Mouse (Mus musculus) forebrain, embryonic 15.5 days (tissue): ENCODE measurements at regions not wholly inside any gene's neighbourhood (a gene's known extent, or its start where the extent isn't known, plus 50 kb on each side); places are given as distances from the start of the nearest gene placed in this dataset.
A peak's percentile ranks its signal among the peaks of the same experiment; 100 is the strongest.
"Not testable (repeated sequence)": the region's sequence is repeated elsewhere in the genome, so short reads cannot be mapped to it uniquely, and the experiment has no call there.

Experiments used
- ATAC-seq: fragments of 200-750 bp; cut with Nextera tagmentation; replicated peaks from 2 replicates; pipeline ENCODE4 v1.8.0; 2017; ENCODE audit warnings: mild to moderate bottlenecking, moderate TSS enrichment, moderate library complexity
- H3K27ac ChIP-seq: fragments of 300-500 bp; sonication (generic); replicated peaks from 2 replicates; pipeline ENCODE4 v1.5.1; 2015; ENCODE audit warnings: mild to moderate bottlenecking, inconsistent platforms
- H3K27me3 ChIP-seq: fragments of 300-500 bp; sonication (generic); 2 replicates; pipeline ENCODE4 v1.6.1; 2015; ENCODE audit warnings: inconsistent platforms
- H3K36me3 ChIP-seq: fragments of 300-500 bp; sonication (generic); 2 replicates; pipeline ENCODE4 v1.6.1; 2015; ENCODE audit warnings: mild to moderate bottlenecking, inconsistent platforms
- H3K4me1 ChIP-seq: fragments of 300-500 bp; sonication (generic); 2 replicates; pipeline ENCODE4 v1.6.1; 2015; ENCODE audit warnings: inconsistent platforms
- H3K4me2 ChIP-seq: fragments of 300-500 bp; sonication (generic); replicated peaks from 2 replicates; pipeline ENCODE4 v1.6.1; 2015; ENCODE audit warnings: mild to moderate bottlenecking, inconsistent platforms
- H3K4me3 ChIP-seq: fragments of 300-500 bp; sonication (generic); 2 replicates; pipeline ENCODE4 v1.5.1; 2015; ENCODE audit warnings: mild to moderate bottlenecking, inconsistent platforms
- H3K9ac ChIP-seq: fragments of 300-500 bp; sonication (generic); replicated peaks from 2 replicates; pipeline ENCODE4 v1.6.1; 2015; ENCODE audit warnings: mild to moderate bottlenecking, inconsistent platforms
- H3K9me3 ChIP-seq: fragments of 300-500 bp; sonication (generic); 2 replicates; pipeline ENCODE4 v1.6.1; 2016; ENCODE audit warnings: inconsistent platforms
- WGBS: fragments of 180-500 bp; shearing (Covaris S2); methylation state at CpG from one replicate; pipeline ENCODE4 v1.1.7; 2015; ENCODE audit warnings: mixed read lengths; 5-methylcytosine and 5-hydroxymethylcytosine counted together

DNA sequence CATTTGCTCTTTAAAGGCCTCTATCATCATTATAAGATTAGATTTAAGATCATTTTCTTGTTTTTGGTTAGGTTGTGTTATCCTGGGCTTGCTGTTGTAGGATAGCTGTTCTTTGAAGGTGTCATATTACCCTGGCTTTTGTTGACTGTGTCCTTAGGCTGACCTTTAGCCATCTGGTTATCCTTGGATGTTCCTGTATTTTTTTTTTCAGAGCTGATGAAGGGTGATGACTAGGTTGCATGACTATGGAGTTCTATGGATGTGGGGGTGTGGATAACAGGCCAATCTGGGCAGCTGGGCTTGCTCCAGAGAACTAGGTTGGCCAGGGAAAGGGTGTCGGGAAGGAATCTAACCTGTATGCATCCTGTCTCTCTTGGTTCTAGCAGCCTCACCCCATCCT, 74.2 kb downstream of the Dmrta1 start:
- Histone ChIP-seq H3K9me3 (no peaks in the 10 kb centered on the region), H3K27ac (no peak overlapping the region), H3K4me1 (no peaks in the 10 kb centered on the region), H3K4me2 (no peak overlapping the region), H3K4me3 (no peak overlapping the region), H3K36me3 (no peaks in the 10 kb centered on the region), H3K9ac (no peak overlapping the region), H3K27me3 (no peaks in the 10 kb centered on the region)
- no peak for ATAC-seq
- 86% methylated on average over 1 of the region's 1 CpGs for WGBS

DNA sequence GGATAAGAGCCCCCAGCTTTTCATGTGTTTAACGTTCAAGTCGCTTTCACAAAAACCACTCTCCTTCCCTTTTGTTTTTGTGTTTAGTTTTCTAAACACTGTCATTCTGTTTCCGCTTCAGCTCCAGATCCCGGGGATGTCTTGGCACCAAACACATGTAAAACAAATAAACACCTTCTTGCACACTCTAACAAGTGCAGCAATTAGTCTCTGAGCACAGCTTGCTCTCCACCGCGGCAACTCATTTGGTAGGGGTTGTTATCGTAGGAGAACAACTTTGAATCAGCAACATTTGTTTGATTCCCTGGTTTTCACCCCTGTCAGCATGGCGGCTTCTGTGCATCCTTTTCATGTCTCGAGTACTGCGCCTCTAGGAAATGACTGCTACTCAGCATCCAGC, 97.0 kb downstream of the Dmrta1 start:
- Histone ChIP-seq H3K4me2 (peak overlapping the region; percentile 8; the same call in 1 of the 2 replicates), H3K27ac (no peak overlapping the region), H3K36me3 (no peaks in the 10 kb centered on the region), H3K4me3 (no peak overlapping the region), H3K27me3 (peaks cover 3% of the 10 kb centered on the region; the same call in 1 of the 2 replicates), H3K4me1 (peaks cover 7% of the 10 kb centered on the region; the same call in 1 of the 2 replicates), H3K9ac (no peak overlapping the region), H3K9me3 (no peaks in the 10 kb centered on the region)
- peak; percentile 95 for ATAC-seq
- WGBS = 23% methylated on average over 10 of the region's 10 CpGs

DNA sequence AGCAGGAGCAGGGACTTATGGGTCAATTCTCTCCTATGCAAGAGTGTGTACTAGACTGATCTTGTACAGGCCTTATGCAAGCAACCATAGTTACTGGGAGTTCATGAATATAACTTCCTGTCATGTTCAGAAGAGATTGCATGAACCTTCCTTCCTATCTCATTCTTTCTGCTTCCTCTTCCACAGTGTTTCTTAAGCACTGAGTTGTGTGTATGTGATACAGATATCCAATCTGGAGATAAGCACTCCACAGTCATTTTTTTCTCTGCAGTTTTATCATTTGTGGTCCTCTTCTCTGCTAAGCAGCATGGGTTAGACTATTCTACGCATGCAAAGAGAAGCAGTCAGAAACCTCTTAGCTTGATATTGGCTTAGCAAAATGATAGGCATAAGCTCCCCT, 102.3 kb downstream of the Dmrta1 start:
- H3K4me3 ChIP-seq = no peak overlapping the region
- no peak for ATAC-seq
- peaks cover 1% of the 10 kb centered on the region; the same call in 1 of the 2 replicates for H3K4me1 ChIP-seq
- no peak overlapping the region for H3K27ac ChIP-seq
- H3K9me3 ChIP-seq = no peaks in the 10 kb centered on the region
- no peak overlapping the region for H3K9ac ChIP-seq
- 100% methylated on average over 1 of the region's 1 CpGs for WGBS
- H3K36me3 ChIP-seq = no peaks in the 10 kb centered on the region
- no peaks in the 10 kb centered on the region for H3K27me3 ChIP-seq
- no peak overlapping the region for H3K4me2 ChIP-seq

GRCm38 (mm10) chr4:89816823-89817222, 137.6 kb downstream of the Dmrta1 start:
- Histone ChIP-seq H3K4me3 (no peak overlapping the region), H3K4me1 (no peaks in the 10 kb centered on the region), H3K9ac (no peak overlapping the region), H3K27ac (no peak overlapping the region), H3K36me3 (no peaks in the 10 kb centered on the region), H3K27me3 (no peaks in the 10 kb centered on the region), H3K4me2 (no peak overlapping the region), H3K9me3 (no peaks in the 10 kb centered on the region)
- whole genome bisulfite sequencing = 82% methylated on average over 7 of the region's 7 CpGs
- ATAC-seq = no peak

- no peak overlapping the region for H3K27ac ChIP-seq
- H3K4me3 ChIP-seq = no peak overlapping the region
- no peak overlapping the region for H3K9ac ChIP-seq
- H3K4me2 ChIP-seq = no peak overlapping the region
- ATAC-seq = peak; percentile 61; the same call in 1 of the 2 replicates
- H3K4me1 ChIP-seq = peaks cover 6% of the 10 kb centered on the region; the same call in 1 of the 2 replicates
- H3K9me3 ChIP-seq = no peaks in the 10 kb centered on the region
- no peaks in the 10 kb centered on the region for H3K36me3 ChIP-seq
- WGBS = 47% methylated on average over 6 of the region's 6 CpGs
- H3K27me3 ChIP-seq = no peaks in the 10 kb centered on the region
These were observed 155.4 kb downstream of the Dmrta1 start for GRCm38 (mm10) chr4:89834552-89835206.

- not testable (repeated sequence) for H3K4me3 ChIP-seq, H3K9me3 ChIP-seq, H3K27ac ChIP-seq, H3K36me3 ChIP-seq, H3K4me1 ChIP-seq, H3K27me3 ChIP-seq, H3K9ac ChIP-seq
- WGBS = 22% methylated on average over 8 of the region's 15 CpGs
- 0 out of 2 replicates have a peak overlapping the region, but pooled peaks have one; percentile 12 for H3K4me2 ChIP-seq
- ATAC-seq = peak; percentile 91
These were observed 196.3 kb downstream of the Dmrta1 start for GRCm38 (mm10) chr4:89875375-89876055.

DNA sequence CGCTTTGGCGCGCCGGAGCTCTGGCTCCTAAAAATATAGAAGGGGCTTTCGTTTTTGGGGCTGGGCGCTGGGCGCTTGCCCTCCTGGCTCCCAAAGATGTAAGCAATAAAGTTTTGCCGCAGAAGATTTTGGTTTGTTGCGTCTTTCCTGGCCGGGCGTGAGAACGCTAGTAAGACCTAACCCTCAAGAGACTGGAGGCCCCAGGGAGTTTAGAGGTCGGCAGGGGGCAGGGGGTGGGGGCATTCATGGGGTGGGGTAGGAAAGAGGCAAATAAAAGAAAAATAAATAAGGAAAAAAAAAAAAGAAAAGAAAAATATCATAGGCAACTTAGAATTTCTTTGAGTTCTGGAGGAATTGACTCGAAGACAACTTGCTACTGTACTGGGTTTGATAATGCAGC, 196.9 kb downstream of the Dmrta1 start:
- Histone ChIP-seq H3K4me2 (peak overlapping the region; percentile 48), H3K4me3 (peak overlapping the region; percentile 39)
- WGBS = 18% methylated on average over 8 of the region's 14 CpGs
- H3K9ac ChIP-seq, H3K27ac ChIP-seq, H3K4me1 ChIP-seq, H3K9me3 ChIP-seq, H3K27me3 ChIP-seq, H3K36me3 ChIP-seq: not testable (repeated sequence)
- ATAC-seq = peak; percentile 60; the same call in 1 of the 2 replicates

- no peak for ATAC-seq
These were observed 201.8 kb downstream of the Dmrta1 start for GRCm38 (mm10) chr4:89881083-89881482.

GRCm38 (mm10) chr4:89909622-89910021, 230.4 kb downstream of the Dmrta1 start:
- no peak overlapping the region for H3K4me2 ChIP-seq
- no peaks in the 10 kb centered on the region for H3K4me1 ChIP-seq
- H3K4me3 ChIP-seq = no peak overlapping the region
- H3K27ac ChIP-seq = no peak overlapping the region
- H3K9ac ChIP-seq = no peak overlapping the region
- no peak for ATAC-seq
- H3K27me3 ChIP-seq = no peaks in the 10 kb centered on the region
- no peaks in the 10 kb centered on the region for H3K36me3 ChIP-seq
- no peaks in the 10 kb centered on the region for H3K9me3 ChIP-seq

More at GRCm38 (mm10) chr4:89881083-89881482, 201.8 kb downstream of the Dmrta1 start:
- H3K27me3 ChIP-seq = no peaks in the 10 kb centered on the region
- no peaks in the 10 kb centered on the region for H3K36me3 ChIP-seq
- H3K4me1 ChIP-seq = peaks cover 4% of the 10 kb centered on the region; the same call in 1 of the 2 replicates
- H3K4me3 ChIP-seq = no peak overlapping the region
- H3K27ac ChIP-seq = no peak overlapping the region
- no peak overlapping the region for H3K9ac ChIP-seq
- 52% methylated on average over 3 of the region's 3 CpGs for WGBS
- no peaks in the 10 kb centered on the region for H3K9me3 ChIP-seq
- H3K4me2 ChIP-seq = no peak overlapping the region

GRCm38 (mm10) chr4:89937673-89938072, 258.4 kb downstream of the Dmrta1 start:
- WGBS = 75% methylated on average over 1 of the region's 1 CpGs
- Histone ChIP-seq H3K9ac (no peak overlapping the region), H3K27me3 (no peaks in the 10 kb centered on the region), H3K4me2 (no peak overlapping the region), H3K4me3 (no peak overlapping the region), H3K27ac (no peak overlapping the region), H3K4me1 (no peaks in the 10 kb centered on the region), H3K9me3 (no peaks in the 10 kb centered on the region), H3K36me3 (no peaks in the 10 kb centered on the region)
- no peak for ATAC-seq

- no peak for ATAC-seq
- no peaks in the 10 kb centered on the region for H3K9me3 ChIP-seq
- no peak overlapping the region for H3K4me2 ChIP-seq
- no peak overlapping the region for H3K4me3 ChIP-seq
- 84% methylated on average over 4 of the region's 4 CpGs for WGBS
- H3K27me3 ChIP-seq = no peaks in the 10 kb centered on the region
- no peaks in the 10 kb centered on the region for H3K36me3 ChIP-seq
- no peak overlapping the region for H3K9ac ChIP-seq
- no peaks in the 10 kb centered on the region for H3K4me1 ChIP-seq
- H3K27ac ChIP-seq = no peak overlapping the region
These were observed 262.1 kb downstream of the Dmrta1 start for GRCm38 (mm10) chr4:89941308-89941707.

DNA sequence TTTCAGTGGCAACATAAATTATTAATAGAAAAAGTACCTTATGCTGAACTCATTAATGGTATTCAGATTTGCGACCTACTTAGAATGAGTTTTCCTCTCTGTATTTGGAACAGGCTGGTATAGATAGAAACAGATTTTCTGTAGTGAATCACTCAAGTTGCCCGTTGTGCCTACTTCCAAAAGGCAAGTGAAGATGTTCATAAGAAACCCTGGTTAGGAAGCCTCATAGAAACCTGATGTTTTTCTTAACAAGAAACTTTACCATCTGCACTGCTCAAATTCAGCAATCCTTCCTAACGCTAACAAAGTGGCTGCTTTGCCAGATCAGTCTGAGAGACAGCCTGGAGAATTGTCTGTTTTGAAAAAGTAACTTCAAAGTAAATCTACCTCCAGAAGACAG, 242.5 kb upstream of the Zfp352 start:
- Histone ChIP-seq H3K9ac (no peak overlapping the region), H3K4me1 (no peaks in the 10 kb centered on the region), H3K9me3 (no peaks in the 10 kb centered on the region), H3K27ac (no peak overlapping the region), H3K4me2 (no peak overlapping the region), H3K27me3 (no peaks in the 10 kb centered on the region), H3K4me3 (no peak overlapping the region), H3K36me3 (no peaks in the 10 kb centered on the region)
- WGBS = 80% methylated on average over 3 of the region's 3 CpGs
- no peak for ATAC-seq
